Mouse (Mus musculus) megakaryocyte, embryonic 14.5 days (primary cell): ENCODE measurements around the gene Arid5b.

Source experiments
- FLI1 ChIP-seq: IDR thresholded peaks from 2 replicates; pipeline ENCODE4 v1.6.1; 2012; ENCODE audit warnings: low read length, inconsistent platforms, mixed read lengths
- GATA1 ChIP-seq: IDR thresholded peaks from 3 replicates; pipeline ENCODE4 v1.6.1; 2012; ENCODE audit warnings: mixed read lengths, low read length, inconsistent platforms, borderline replicate concordance

DNA sequence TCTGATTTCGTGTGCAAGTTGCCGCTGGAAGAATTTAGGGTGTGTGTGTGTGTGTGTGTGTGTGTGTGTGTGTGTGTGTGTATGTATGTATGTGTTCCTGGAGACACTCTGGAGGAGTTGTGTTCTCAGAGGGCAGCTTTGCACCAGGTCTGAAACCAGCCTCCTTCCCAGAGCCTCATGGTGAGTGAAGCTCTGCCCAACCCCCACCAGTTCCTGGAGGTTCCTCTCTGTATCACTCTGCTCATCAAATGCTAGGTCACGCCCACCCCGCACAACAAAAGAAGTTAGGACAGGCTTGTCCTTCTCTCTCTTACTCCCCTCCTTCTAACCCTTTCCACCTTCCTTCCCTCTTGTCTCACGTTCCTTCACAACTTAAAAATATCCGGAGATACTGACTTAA is 234.6 kb downstream of the Arid5b start:
- no peak for TF ChIP-seq GATA1
- TF ChIP-seq FLI1 = no peak
